Mouse (Mus musculus) intestine, postnatal 0 days (tissue): ENCODE results near the gene Bach1. TPM values are rescaled to one million over a fixed set of nuclear protein-coding genes. Genes with fewer than 3 reads are reported as not detected.
A peak's percentile ranks its signal among the peaks of the same experiment; 100 is the strongest.

Experiments
- ATAC-seq: fragments of 200-750 bp; cut with Nextera tagmentation; 2 replicates; pipeline ENCODE4 v1.8.0; 2017; ENCODE audit warnings: mild to moderate bottlenecking, moderate TSS enrichment, moderate library complexity
- H3K27ac ChIP-seq: fragments of 300-500 bp; sonication (generic); 2 replicates; pipeline ENCODE4 v1.5.1; 2014; ENCODE audit warnings: mild to moderate bottlenecking, low read depth, low read length, moderate library complexity
- H3K27me3 ChIP-seq: fragments of 300-500 bp; sonication (generic); replicated peaks from 2 replicates; pipeline ENCODE4 v1.6.1; 2014; ENCODE audit warnings: low read length, mixed read lengths; ENCODE audit not compliant: control insufficient read depth, insufficient read depth
- H3K36me3 ChIP-seq: fragments of 300-500 bp; sonication (generic); 2 replicates; pipeline ENCODE4 v1.6.1; 2014; ENCODE audit warnings: mild to moderate bottlenecking, moderate library complexity; ENCODE audit not compliant: control insufficient read depth, insufficient read depth
- H3K4me1 ChIP-seq: fragments of 300-500 bp; sonication (generic); replicated peaks from 2 replicates; pipeline ENCODE4 v1.6.1; 2014; ENCODE audit warnings: antibody characterized with exemption, low read length, mixed read lengths; ENCODE audit not compliant: control insufficient read depth, insufficient read depth
- H3K4me2 ChIP-seq: fragments of 300-500 bp; sonication (generic); replicated peaks from 2 replicates; pipeline ENCODE4 v1.6.1; 2014; ENCODE audit warnings: low read depth, mild to moderate bottlenecking, moderate library complexity
- H3K4me3 ChIP-seq: fragments of 300-500 bp; sonication (generic); 2 replicates; pipeline ENCODE4 v1.5.1; 2014; ENCODE audit warnings: low read depth, low read length
- H3K9ac ChIP-seq: fragments of 300-500 bp; sonication (generic); 2 replicates; pipeline ENCODE4 v1.6.1; 2014; ENCODE audit warnings: mild to moderate bottlenecking, low read depth, low read length
- H3K9me3 ChIP-seq: fragments of 300-500 bp; sonication (generic); 2 replicates; pipeline ENCODE4 v1.6.1; 2016; ENCODE audit warnings: mixed run types; ENCODE audit not compliant: control insufficient read depth
- CTCF ChIP-seq: sonication (generic); IDR thresholded peaks from 2 replicates; pipeline ENCODE4 v1.5.1; 2016; ENCODE audit warnings: low read depth, mild to moderate bottlenecking, control low read depth, antibody characterized with exemption, moderate library complexity
- WGBS: fragments of 180-500 bp; shearing (Covaris S2); extraction: QIAGEN DNeasy Blood & Tissue Kit; methylation state at CpG from one replicate; pipeline ENCODE4 v1.1.7; 2014; 5-methylcytosine and 5-hydroxymethylcytosine counted together
- polyA plus RNA-seq: library from polyadenylated mRNA; unstranded; fragments of >200 nt; fragmentation: Nextera tagmentation; extraction: Ambion mirVana; gene quantifications from 2 replicates; pipeline ENCODE4 v1.2.1, GENCODE M21; 2015

Gene Bach1
- polyA plus RNA-seq, 1 experiment from 2014 or later: 21.3 TPM

- no peak overlapping the region for H3K9ac ChIP-seq
- 61% methylated on average over 5 of the region's 5 CpGs for WGBS
- H3K4me2 ChIP-seq: no peak overlapping the region
- TF ChIP-seq CTCF: no peak
- no peaks in the 10 kb centered on the region for H3K9me3 ChIP-seq
- no peak for ATAC-seq
- H3K27ac ChIP-seq: no peak overlapping the region
- peaks cover 20% of the 10 kb centered on the region for H3K4me1 ChIP-seq
- H3K36me3 ChIP-seq: no peaks in the 10 kb centered on the region
- H3K4me3 ChIP-seq: no peak overlapping the region
- H3K27me3 ChIP-seq: no peaks in the 10 kb centered on the region
Measured at GRCm38 (mm10) chr16:87704225-87704624, 5.5 kb downstream of the Bach1 start.

GRCm38 (mm10) chr16:87705892-87706589 lies 7.3 kb downstream of the Bach1 start:
- Histone ChIP-seq H3K9ac (no peak overlapping the region), H3K9me3 (no peaks in the 10 kb centered on the region), H3K4me2 (0 out of 2 replicates have a peak overlapping the region, but pooled peaks have one; percentile 4), H3K27me3 (no peaks in the 10 kb centered on the region), H3K4me3 (no peak overlapping the region), H3K27ac (no peak overlapping the region), H3K4me1 (peaks cover 20% of the 10 kb centered on the region), H3K36me3 (no peaks in the 10 kb centered on the region)
- WGBS: 35% methylated on average over 19 of the region's 19 CpGs
- ATAC-seq: no peak
- no peak for TF ChIP-seq CTCF

GRCm38 (mm10) chr16:87707335-87707734 lies 8.6 kb downstream of the Bach1 start:
- no peak overlapping the region for H3K9ac ChIP-seq
- no peaks in the 10 kb centered on the region for H3K9me3 ChIP-seq
- peaks cover 26% of the 10 kb centered on the region for H3K4me1 ChIP-seq
- H3K36me3 ChIP-seq: no peaks in the 10 kb centered on the region
- no peak overlapping the region for H3K4me2 ChIP-seq
- TF ChIP-seq CTCF: no peak
- WGBS: 54% methylated on average over 4 of the region's 4 CpGs
- no peak overlapping the region for H3K4me3 ChIP-seq
- no peaks in the 10 kb centered on the region for H3K27me3 ChIP-seq
- ATAC-seq: no peak
- H3K27ac ChIP-seq: no peak overlapping the region

- 63% methylated on average over 5 of the region's 5 CpGs for WGBS
- Histone ChIP-seq H3K4me1 (peaks cover 21% of the 10 kb centered on the region), H3K9ac (no peak overlapping the region), H3K4me3 (no peak overlapping the region), H3K9me3 (no peaks in the 10 kb centered on the region), H3K27me3 (no peaks in the 10 kb centered on the region), H3K27ac (no peak overlapping the region), H3K36me3 (no peaks in the 10 kb centered on the region; the same call in 1 of the 2 replicates), H3K4me2 (no peak overlapping the region)
- no peak for ATAC-seq
- TF ChIP-seq CTCF: no peak
Measured at GRCm38 (mm10) chr16:87708570-87708969, 9.8 kb downstream of the Bach1 start.

GRCm38 (mm10) chr16:87709144-87709543 lies 10.4 kb downstream of the Bach1 start:
- Histone ChIP-seq H3K27me3 (no peaks in the 10 kb centered on the region), H3K27ac (peak overlapping the region; percentile 24; the same call in 1 of the 2 replicates), H3K4me1 (peaks cover 25% of the 10 kb centered on the region), H3K4me2 (no peak overlapping the region), H3K9me3 (no peaks in the 10 kb centered on the region), H3K4me3 (no peak overlapping the region), H3K36me3 (no peaks in the 10 kb centered on the region; the same call in 1 of the 2 replicates), H3K9ac (no peak overlapping the region)
- WGBS: 38% methylated on average over 5 of the region's 5 CpGs
- peak; percentile 28; the same call in 1 of the 2 replicates for ATAC-seq
- no peak for TF ChIP-seq CTCF

- Histone ChIP-seq H3K4me2 (no peak overlapping the region), H3K27ac (no peak overlapping the region), H3K4me3 (no peak overlapping the region), H3K9me3 (no peaks in the 10 kb centered on the region), H3K4me1 (peaks cover 28% of the 10 kb centered on the region; the same call in 1 of the 2 replicates), H3K27me3 (no peaks in the 10 kb centered on the region), H3K36me3 (peaks cover 4% of the 10 kb centered on the region; the same call in 1 of the 2 replicates), H3K9ac (no peak overlapping the region)
- 72% methylated on average over 9 of the region's 9 CpGs for WGBS
- peak; percentile 26; the same call in 1 of the 2 replicates for TF ChIP-seq CTCF
- peak; percentile 40 for ATAC-seq
Measured at GRCm38 (mm10) chr16:87709971-87710370, 11.2 kb downstream of the Bach1 start.
